Mouse (Mus musculus): ENCODE measurements at regions not wholly inside any gene's neighbourhood (a gene's known extent, or its start where the extent isn't known, plus 50 kb on each side); places are given as distances from the start of the nearest gene placed in this dataset.

- no peak for TF ChIP-seq POLR2A (IDR thresholded peaks at IDR 0.05; ENCODE audit: insufficient read depth, low read depth, low read length)
- no peak for TF ChIP-seq CTCF (IDR thresholded peaks at IDR 0.05; ENCODE audit: insufficient read depth, low read depth, low read length)
Measured at GRCm38 (mm10) chr2:12004330-12004729, 226.7 kb downstream of the Ankrd16 start.
